Mouse (Mus musculus): ENCODE data around the gene Myl10. TPM values are rescaled to one million over a fixed set of nuclear protein-coding genes. Genes with fewer than 3 reads are reported as not detected.
A peak's percentile ranks its signal among the peaks of the same experiment; 100 is the strongest.

Gene Myl10
- total and polyA plus RNA-seq, 2 experiments from 2014 or later, result not detected

DNA sequence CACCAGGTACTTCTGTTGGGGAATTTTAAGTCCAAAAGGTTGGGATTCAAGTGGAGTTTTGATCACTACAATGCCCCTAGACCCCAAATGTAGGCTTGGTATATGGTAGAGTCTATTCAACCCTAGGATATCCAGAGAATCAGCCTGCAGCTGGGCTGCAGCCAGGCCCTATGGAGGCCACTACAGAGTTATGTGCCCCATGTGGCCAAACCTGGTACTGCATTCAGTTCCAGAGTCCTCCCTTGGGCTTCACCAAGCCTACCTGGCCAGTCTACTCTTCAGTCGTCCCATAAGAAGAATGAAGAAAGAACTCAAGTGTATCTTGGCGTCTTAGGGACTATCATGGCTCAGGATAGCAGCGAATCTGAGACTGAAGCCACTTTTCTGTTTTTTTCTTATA, 10.8 kb downstream of the Myl10 start:
- Histone ChIP-seq H3K9ac (replicated peaks; ENCODE audit: low read length) (no peak overlapping the region), H3K4me1 (ENCODE audit: insufficient read depth, low read length) (no peaks in the 10 kb centered on the region), H3K36me3 (ENCODE audit: insufficient read depth, low read length) (no peaks in the 10 kb centered on the region), H3K27me3 (ENCODE audit: insufficient read depth, low read length) (no peaks in the 10 kb centered on the region), H3K4me2 (ENCODE audit: low read depth, low read length) (no peak overlapping the region), H3K27ac (no peak overlapping the region), H3K9me3 (ENCODE audit: low read length) (no peaks in the 10 kb centered on the region), H3K4me3 (ENCODE audit: low read length) (no peak overlapping the region)
- TF ChIP-seq CTCF (IDR thresholded peaks at IDR 0.05; ENCODE audit: low read depth), result peak; percentile 78
- 47% methylated on average over 3 of the region's 3 CpGs for WGBS
- no peak; the same call in 1 of the 2 replicates for ATAC-seq
- DNase-seq (ENCODE audit: low spot score), result peak; percentile 60

DNA sequence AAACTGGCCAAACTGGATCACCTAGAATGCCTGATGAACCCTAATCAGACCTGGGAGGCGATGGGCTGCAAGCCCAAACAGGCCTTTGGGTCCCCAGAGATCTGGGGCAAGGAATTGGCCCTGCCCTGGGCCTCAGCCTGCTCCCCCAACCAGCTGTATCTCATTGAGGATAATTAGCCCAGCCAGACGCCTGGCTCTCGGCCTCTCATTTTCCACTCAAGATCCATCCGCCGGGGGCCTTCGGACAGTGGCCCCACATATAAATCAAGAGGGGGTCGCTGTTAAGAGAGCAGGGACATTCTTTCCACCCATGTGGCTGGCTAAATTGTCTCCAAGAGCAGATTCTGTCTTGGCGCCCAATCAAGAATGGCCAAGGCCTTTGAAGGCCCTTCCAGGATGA, 11.2 kb downstream of the Myl10 start:
- Histone ChIP-seq H3K4me2 (ENCODE audit: low read depth, low read length) (no peak overlapping the region), H3K4me1 (ENCODE audit: insufficient read depth, low read length) (no peaks in the 10 kb centered on the region), H3K27me3 (ENCODE audit: insufficient read depth, low read length) (no peaks in the 10 kb centered on the region), H3K27ac (no peak overlapping the region), H3K9ac (replicated peaks; ENCODE audit: low read length) (no peak overlapping the region), H3K4me3 (ENCODE audit: low read length) (no peak overlapping the region), H3K36me3 (ENCODE audit: insufficient read depth, low read length) (no peaks in the 10 kb centered on the region), H3K9me3 (ENCODE audit: low read length) (no peaks in the 10 kb centered on the region)
- ATAC-seq (no peak), DNase-seq (ENCODE audit: low spot score) (no peak)
- 81% methylated on average over 8 of the region's 8 CpGs for whole genome bisulfite sequencing
- TF ChIP-seq CTCF (IDR thresholded peaks at IDR 0.05; ENCODE audit: low read depth), result no peak

DNA sequence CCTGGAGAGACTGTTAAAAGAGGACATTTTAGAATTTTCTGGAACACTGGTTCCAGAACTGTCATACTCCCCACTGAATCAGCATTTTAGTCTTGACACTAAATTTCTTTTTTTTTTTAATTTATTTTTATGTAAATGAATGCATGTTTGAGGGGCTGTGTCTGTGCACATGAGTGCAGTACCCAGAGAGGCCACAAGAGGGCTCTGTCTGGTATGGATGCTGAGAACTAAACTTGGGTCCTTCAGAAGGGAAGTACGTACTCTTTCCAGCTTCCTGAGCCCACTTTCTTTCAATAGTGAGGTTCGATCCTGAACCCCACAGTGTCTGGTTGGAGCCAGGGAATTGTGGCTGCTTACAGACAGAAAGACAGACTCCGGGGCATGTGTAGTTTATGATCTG, 12.6 kb downstream of the Myl10 start:
- DNase-seq (ENCODE audit: low spot score) (no peak), ATAC-seq (no peak)
- TF ChIP-seq CTCF (IDR thresholded peaks at IDR 0.05; ENCODE audit: low read depth), result peak; percentile 47
- no peaks in the 10 kb centered on the region for H3K4me1 ChIP-seq (ENCODE audit: insufficient read depth, low read length)
- H3K4me2 ChIP-seq (ENCODE audit: low read depth, low read length), result no peak overlapping the region
- no peaks in the 10 kb centered on the region for H3K36me3 ChIP-seq (ENCODE audit: insufficient read depth, low read length)
- H3K27me3 ChIP-seq (ENCODE audit: insufficient read depth, low read length), result no peaks in the 10 kb centered on the region
- no peak overlapping the region for H3K9ac ChIP-seq (replicated peaks; ENCODE audit: low read length)
- H3K9me3 ChIP-seq (ENCODE audit: low read length), result no peaks in the 10 kb centered on the region
- 92% methylated on average over 3 of the region's 3 CpGs for WGBS
- no peak overlapping the region for H3K4me3 ChIP-seq (ENCODE audit: low read length)
- no peak overlapping the region for H3K27ac ChIP-seq

DNA sequence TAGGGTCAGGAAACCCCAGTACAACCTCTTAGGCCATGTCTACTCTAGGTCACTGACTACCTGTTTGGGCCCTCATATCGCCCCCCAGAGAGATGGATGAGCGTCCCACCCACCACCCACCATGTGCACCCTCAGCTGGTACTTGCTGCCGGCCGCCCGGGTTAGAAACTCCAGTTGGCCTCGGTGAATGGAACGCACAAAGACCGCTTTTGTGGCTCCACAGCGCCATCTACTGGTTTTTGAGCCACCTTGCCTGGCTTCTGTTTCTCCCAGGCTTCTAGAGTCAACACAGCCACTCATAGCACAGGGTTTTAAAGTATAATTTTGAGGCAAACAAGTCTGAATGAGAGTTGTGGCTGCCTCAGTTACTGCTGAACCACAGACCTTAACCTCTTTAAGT, 13.9 kb downstream of the Myl10 start:
- 0% methylated on average over 9 of the region's 9 CpGs for WGBS
- no peak overlapping the region for H3K4me3 ChIP-seq (ENCODE audit: low read length)
- ATAC-seq (peak; percentile 48), DNase-seq (ENCODE audit: low spot score) (peak; percentile 94)
- no peaks in the 10 kb centered on the region for H3K4me1 ChIP-seq (ENCODE audit: insufficient read depth, low read length)
- H3K9me3 ChIP-seq (ENCODE audit: low read length), result no peaks in the 10 kb centered on the region
- H3K27ac ChIP-seq, result no peak overlapping the region
- no peaks in the 10 kb centered on the region for H3K36me3 ChIP-seq (ENCODE audit: insufficient read depth, low read length)
- TF ChIP-seq CTCF (IDR thresholded peaks at IDR 0.05; ENCODE audit: low read depth), result peak; percentile 89
- H3K4me2 ChIP-seq (ENCODE audit: low read depth, low read length), result no peak overlapping the region
- no peak overlapping the region for H3K9ac ChIP-seq (replicated peaks; ENCODE audit: low read length)
- no peaks in the 10 kb centered on the region for H3K27me3 ChIP-seq (ENCODE audit: insufficient read depth, low read length)

DNA sequence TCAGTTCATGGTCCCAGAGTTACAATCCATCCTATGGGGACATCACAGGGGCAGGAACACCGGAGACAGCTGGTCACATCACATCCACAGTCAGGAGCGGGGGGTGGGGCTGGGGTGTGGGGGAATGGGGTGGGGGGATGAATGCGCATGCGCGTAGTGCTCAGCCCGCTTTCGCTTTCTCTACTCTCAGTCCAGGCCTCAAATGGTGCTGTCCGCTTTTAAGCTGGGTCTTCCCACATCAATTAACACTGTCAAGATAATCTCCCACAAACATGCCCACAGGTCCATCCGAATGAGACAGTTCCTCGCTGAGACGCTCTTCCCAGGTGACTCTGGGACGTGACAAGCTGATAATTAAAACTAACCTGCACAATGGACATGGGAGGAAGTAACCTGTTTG, 15.2 kb downstream of the Myl10 start:
- Histone ChIP-seq H3K9ac (replicated peaks; ENCODE audit: low read length) (no peak overlapping the region), H3K27me3 (ENCODE audit: insufficient read depth, low read length) (no peaks in the 10 kb centered on the region), H3K4me2 (ENCODE audit: low read depth, low read length) (no peak overlapping the region), H3K4me1 (ENCODE audit: insufficient read depth, low read length) (no peaks in the 10 kb centered on the region), H3K27ac (no peak overlapping the region), H3K9me3 (ENCODE audit: low read length) (no peaks in the 10 kb centered on the region), H3K36me3 (ENCODE audit: insufficient read depth, low read length) (no peaks in the 10 kb centered on the region), H3K4me3 (ENCODE audit: low read length) (no peak overlapping the region)
- ATAC-seq (no peak), DNase-seq (ENCODE audit: low spot score) (no peak)
- 76% methylated on average over 12 of the region's 12 CpGs for WGBS
- TF ChIP-seq CTCF (IDR thresholded peaks at IDR 0.05; ENCODE audit: low read depth), result no peak

DNA sequence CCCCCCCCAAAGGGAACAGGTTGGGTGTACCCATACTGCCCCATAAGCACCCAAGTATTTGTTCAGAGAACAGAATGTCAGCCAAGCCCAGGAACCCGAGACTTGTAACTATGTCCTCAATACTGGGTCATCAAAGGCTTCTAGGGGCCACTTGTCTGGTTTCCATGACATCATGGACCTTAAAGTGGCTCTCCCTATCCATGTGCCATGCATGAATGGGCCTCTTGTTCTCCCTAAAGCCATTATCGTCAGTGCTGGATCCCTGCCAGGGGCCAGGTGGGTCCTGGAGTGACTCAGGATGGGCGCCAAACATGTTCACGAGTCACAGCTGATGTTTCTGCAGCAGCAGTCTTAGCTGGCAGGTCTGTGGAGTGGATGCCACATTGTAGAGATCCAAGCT, 17.8 kb downstream of the Myl10 start:
- Histone ChIP-seq H3K9ac (replicated peaks; ENCODE audit: low read length) (no peak overlapping the region), H3K27ac (no peak overlapping the region), H3K4me1 (ENCODE audit: insufficient read depth, low read length) (peaks cover 11% of the 10 kb centered on the region; the same call in 1 of the 2 replicates), H3K36me3 (ENCODE audit: insufficient read depth, low read length) (no peaks in the 10 kb centered on the region), H3K4me3 (ENCODE audit: low read length) (no peak overlapping the region), H3K9me3 (ENCODE audit: low read length) (no peaks in the 10 kb centered on the region), H3K27me3 (ENCODE audit: insufficient read depth, low read length) (no peaks in the 10 kb centered on the region), H3K4me2 (ENCODE audit: low read depth, low read length) (no peak overlapping the region)
- no peak for TF ChIP-seq CTCF (IDR thresholded peaks at IDR 0.05; ENCODE audit: low read depth)
- peak; percentile 52 for DNase-seq (ENCODE audit: low spot score)
- peak; percentile 44 for ATAC-seq
- 34% methylated on average over 4 of the region's 4 CpGs for WGBS

DNA sequence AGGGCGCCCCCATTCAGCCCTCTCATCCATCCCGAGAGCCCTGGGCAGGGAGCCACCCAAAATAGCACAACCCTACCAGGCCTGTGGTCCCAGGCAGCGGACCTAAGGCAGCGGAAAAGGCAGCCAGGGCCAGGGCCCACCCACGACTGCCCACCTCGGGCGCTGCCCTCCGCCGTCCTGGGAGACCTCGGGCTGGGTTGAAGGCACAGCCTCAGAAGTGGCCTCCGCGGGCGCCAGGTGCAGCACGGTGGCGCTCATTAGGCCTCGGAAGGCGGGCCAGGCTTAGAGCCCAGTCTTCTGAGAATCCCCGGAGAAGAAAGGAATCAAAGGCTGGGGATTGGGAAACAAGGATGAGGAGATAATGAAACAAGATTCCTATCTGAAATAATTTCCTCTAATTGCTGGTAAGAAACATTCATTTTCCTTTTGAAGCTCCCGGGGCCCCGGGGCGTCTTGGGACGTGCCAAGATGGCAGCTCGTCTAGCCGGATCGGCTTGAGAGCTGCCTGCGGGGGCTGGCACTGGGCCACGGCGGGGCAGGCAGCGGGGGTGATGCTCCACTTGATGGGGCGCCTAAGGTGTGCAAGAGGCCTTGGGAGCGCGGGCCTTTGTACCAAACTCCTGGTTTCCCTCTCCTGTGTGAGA, 21.4 kb downstream of the Myl10 start:
- Histone ChIP-seq H3K27ac (no peak overlapping the region), H3K4me1 (ENCODE audit: insufficient read depth, low read length) (peaks cover 11% of the 10 kb centered on the region; the same call in 1 of the 2 replicates), H3K9me3 (ENCODE audit: low read length) (no peaks in the 10 kb centered on the region), H3K27me3 (ENCODE audit: insufficient read depth, low read length) (no peaks in the 10 kb centered on the region), H3K4me2 (ENCODE audit: low read depth, low read length) (peak overlapping the region; percentile 38), H3K9ac (replicated peaks; ENCODE audit: low read length) (no peak overlapping the region), H3K36me3 (ENCODE audit: insufficient read depth, low read length) (no peaks in the 10 kb centered on the region), H3K4me3 (ENCODE audit: low read length) (0 out of 2 replicates have a peak overlapping the region, but pooled peaks have one; percentile 9)
- TF ChIP-seq CTCF (IDR thresholded peaks at IDR 0.05; ENCODE audit: low read depth), result no peak
- no peak for ATAC-seq
- DNase-seq (ENCODE audit: low spot score), result peak; percentile 28
- WGBS, result 23% methylated on average over 32 of the region's 32 CpGs

All from hindbrain, postnatal 0 days (tissue).